Mouse (Mus musculus) left cerebral cortex, postnatal 4 days (tissue): ENCODE measurements around the gene Bcl2l10. TPM values are rescaled to one million over a fixed set of nuclear protein-coding genes. Genes with fewer than 3 reads are reported as not detected.
"Not testable (repeated sequence)": the region's sequence is repeated elsewhere in the genome, so short reads cannot be mapped to it uniquely, and the experiment has no call there.

Experiments used
- DNase-seq: peaks from one replicate; pipeline ENCODE4 v3.0.0-alpha.2; 2022
- intact Hi-C: fragments of 180-260 bp; cut with DNase I; formaldehyde crosslinking; loops from one replicate; pipeline ENCODE4 v1.15.1; 2025
- total RNA-seq, 2 experiments: library from RNA; stranded (reverse); gene quantifications; 2 replicates each; pipeline ENCODE4 v1.2.3; 2021

Gene Bcl2l10
- total RNA-seq, 2 experiments from 2014 or later = 0.32 TPM; not detected in 1

- intact Hi-C loops = no loop called here
- no peak for DNase-seq
Observed at GRCm38 (mm10) chr9:75338016-75338415, 9.5 kb upstream of the Bcl2l10 start.

- no peak for DNase-seq
- intact Hi-C loops = no loop called here
Observed at GRCm38 (mm10) chr9:75342433-75342832, 5.1 kb upstream of the Bcl2l10 start.

GRCm38 (mm10) chr9:75348066-75348465 is 508 bp downstream of the Bcl2l10 start:
- no peak for DNase-seq
- intact Hi-C loops = no loop called here

- intact Hi-C loops = no loop called here
- DNase-seq = no peak
Observed at GRCm38 (mm10) chr9:75348641-75349040, 1.1 kb downstream of the Bcl2l10 start.

- no peak for DNase-seq
- intact Hi-C loops = no loop called here
Observed at GRCm38 (mm10) chr9:75353094-75353493, 5.5 kb downstream of the Bcl2l10 start.

- intact Hi-C loops = no loop called here
- no peak for DNase-seq
Observed at GRCm38 (mm10) chr9:75355783-75356182, 8.2 kb downstream of the Bcl2l10 start.

- intact Hi-C loops = no loop called here
Observed at GRCm38 (mm10) chr9:75357087-75357654, 9.6 kb downstream of the Bcl2l10 start.

GRCm38 (mm10) chr9:75361699-75362098 is 14.1 kb downstream of the Bcl2l10 start:
- peak; percentile 81 for DNase-seq
- intact Hi-C loops = no loop called here

More at GRCm38 (mm10) chr9:75357087-75357654, 9.6 kb downstream of the Bcl2l10 start:
- no peak for DNase-seq

- no peak for DNase-seq
- intact Hi-C loops = no loop called here
Observed at GRCm38 (mm10) chr9:75362201-75362600, 14.6 kb downstream of the Bcl2l10 start.

GRCm38 (mm10) chr9:75363001-75363400 is 15.4 kb downstream of the Bcl2l10 start:
- intact Hi-C loops = no loop called here
- DNase-seq = no peak

- intact Hi-C loops, DNase-seq: not testable (repeated sequence)
Observed at GRCm38 (mm10) chr9:75363702-75364101, 16.1 kb downstream of the Bcl2l10 start.

- intact Hi-C loops = no loop called here
- DNase-seq = no peak
Observed at GRCm38 (mm10) chr9:75365195-75365594, 17.6 kb downstream of the Bcl2l10 start.

GRCm38 (mm10) chr9:75366191-75366590 is 18.6 kb downstream of the Bcl2l10 start:
- DNase-seq = no peak
- intact Hi-C loops = no loop called here

GRCm38 (mm10) chr9:75368779-75369178 is 21.2 kb downstream of the Bcl2l10 start:
- intact Hi-C loops = no loop called here
- no peak for DNase-seq

GRCm38 (mm10) chr9:75375606-75376005 is 28.0 kb downstream of the Bcl2l10 start:
- intact Hi-C loops = no loop called here

GRCm38 (mm10) chr9:75376428-75376827 is 28.9 kb downstream of the Bcl2l10 start:
- intact Hi-C loops = no loop called here
- DNase-seq = no peak

More at GRCm38 (mm10) chr9:75375606-75376005, 28.0 kb downstream of the Bcl2l10 start:
- peak; percentile 53 for DNase-seq

- DNase-seq = no peak
- intact Hi-C loops = no loop called here
Observed at GRCm38 (mm10) chr9:75378774-75379173, 31.2 kb downstream of the Bcl2l10 start.

- no peak for DNase-seq
- intact Hi-C loops = no loop called here
Observed at GRCm38 (mm10) chr9:75382825-75383224, 35.3 kb downstream of the Bcl2l10 start.

- intact Hi-C loops = no loop called here
- no peak for DNase-seq
Observed at GRCm38 (mm10) chr9:75383785-75384184, 36.2 kb downstream of the Bcl2l10 start.

GRCm38 (mm10) chr9:75384337-75384962 is 36.9 kb downstream of the Bcl2l10 start:
- intact Hi-C loops = no loop called here
- DNase-seq = no peak

GRCm38 (mm10) chr9:75385218-75385974 is 37.8 kb downstream of the Bcl2l10 start:
- DNase-seq = no peak
- intact Hi-C loops = no loop called here

GRCm38 (mm10) chr9:75393251-75393650 is 45.7 kb downstream of the Bcl2l10 start:
- intact Hi-C loops = no loop called here
- DNase-seq = no peak
